Mouse (Mus musculus) heart, embryonic 14.5 days (tissue): ENCODE results near the gene Hoxd9. TPM values are rescaled to one million over a fixed set of nuclear protein-coding genes. Genes with fewer than 3 reads are reported as not detected.
A peak's percentile ranks its signal among the peaks of the same experiment; 100 is the strongest.

ENCODE experiments used
- ATAC-seq: fragments of 200-750 bp; cut with Nextera tagmentation; 2 replicates; pipeline ENCODE4 v1.8.0; 2017; ENCODE audit warnings: low read depth, moderate TSS enrichment; ENCODE audit not compliant: insufficient number of reproducible peaks, insufficient read depth, low FRiP score
- H3K27ac ChIP-seq, 2 experiments: fragments of 200-500 bp in 1 of 2; fragments of 300-500 bp in 1 of 2; sonication (generic) in 1 of 2; replicated peaks in 1 of 2; 2 replicates each; pipeline ENCODE4 v1.5.1; 2012 to 2014; ENCODE audit warnings: low read depth in 2 of 2, low read length in 2 of 2, control low read depth in 1 of 2, mild to moderate bottlenecking in 1 of 2, mixed read lengths in 1 of 2; ENCODE audit not compliant: control insufficient read depth in 1 of 2, insufficient read depth in 1 of 2
- H3K27me3 ChIP-seq: fragments of 300-500 bp; sonication (generic); 2 replicates; pipeline ENCODE4 v1.6.1; 2014; ENCODE audit warnings: mild to moderate bottlenecking, low read length, control low read depth; ENCODE audit not compliant: control insufficient read depth, insufficient read depth
- H3K36me3 ChIP-seq: fragments of 300-500 bp; sonication (generic); 2 replicates; pipeline ENCODE4 v1.6.1; 2014; ENCODE audit warnings: mild to moderate bottlenecking, control low read depth, low read length, mixed read lengths; ENCODE audit not compliant: control insufficient read depth, insufficient read depth
- H3K4me1 ChIP-seq, 2 experiments: fragments of 200-500 bp in 1 of 2; fragments of 300-500 bp in 1 of 2; sonication (generic) in 1 of 2; 2 replicates each; pipeline ENCODE4 v1.6.1; 2012 to 2014; ENCODE audit warnings: low read length in 2 of 2, control low read depth in 1 of 2, mixed read lengths in 1 of 2; ENCODE audit not compliant: control insufficient read depth in 2 of 2, insufficient read depth in 2 of 2
- H3K4me2 ChIP-seq: fragments of 300-500 bp; sonication (generic); 2 replicates; pipeline ENCODE4 v1.6.1; 2014; ENCODE audit warnings: mild to moderate bottlenecking, low read length
- H3K4me3 ChIP-seq, 2 experiments: fragments of 200-500 bp in 1 of 2; fragments of 300-500 bp in 1 of 2; sonication (generic) in 1 of 2; 2 replicates each; pipeline ENCODE4 v1.5.1; 2012 to 2014; ENCODE audit warnings: low read length in 2 of 2, mild to moderate bottlenecking in 2 of 2, control low read depth in 1 of 2, low read depth in 1 of 2, moderate library complexity in 1 of 2; ENCODE audit not compliant: control insufficient read depth in 1 of 2, insufficient read depth in 1 of 2
- H3K9ac ChIP-seq: fragments of 300-500 bp; sonication (generic); 2 replicates; pipeline ENCODE4 v1.6.1; 2014; ENCODE audit warnings: mild to moderate bottlenecking, low read length
- H3K9me3 ChIP-seq: fragments of 300-500 bp; sonication (generic); 2 replicates; pipeline ENCODE4 v1.6.1; 2016; ENCODE audit warnings: low read length, control low read depth; ENCODE audit not compliant: control insufficient read depth
- WGBS: fragments of 180-500 bp; shearing (Covaris S2); extraction: QIAGEN DNeasy Blood & Tissue Kit; methylation state at CpG from one replicate; pipeline ENCODE4 v1.1.7; 2014; 5-methylcytosine and 5-hydroxymethylcytosine counted together
- polyA plus RNA-seq: library from polyadenylated mRNA; unstranded; fragments of >200 nt; fragmentation: Nextera tagmentation; extraction: Ambion mirVana; gene quantifications from 2 replicates; pipeline ENCODE4 v1.2.1, GENCODE M21; 2014

Hoxd9 gene
- polyA plus RNA-seq, 1 experiment from 2014 or later: 0.22 TPM

DNA sequence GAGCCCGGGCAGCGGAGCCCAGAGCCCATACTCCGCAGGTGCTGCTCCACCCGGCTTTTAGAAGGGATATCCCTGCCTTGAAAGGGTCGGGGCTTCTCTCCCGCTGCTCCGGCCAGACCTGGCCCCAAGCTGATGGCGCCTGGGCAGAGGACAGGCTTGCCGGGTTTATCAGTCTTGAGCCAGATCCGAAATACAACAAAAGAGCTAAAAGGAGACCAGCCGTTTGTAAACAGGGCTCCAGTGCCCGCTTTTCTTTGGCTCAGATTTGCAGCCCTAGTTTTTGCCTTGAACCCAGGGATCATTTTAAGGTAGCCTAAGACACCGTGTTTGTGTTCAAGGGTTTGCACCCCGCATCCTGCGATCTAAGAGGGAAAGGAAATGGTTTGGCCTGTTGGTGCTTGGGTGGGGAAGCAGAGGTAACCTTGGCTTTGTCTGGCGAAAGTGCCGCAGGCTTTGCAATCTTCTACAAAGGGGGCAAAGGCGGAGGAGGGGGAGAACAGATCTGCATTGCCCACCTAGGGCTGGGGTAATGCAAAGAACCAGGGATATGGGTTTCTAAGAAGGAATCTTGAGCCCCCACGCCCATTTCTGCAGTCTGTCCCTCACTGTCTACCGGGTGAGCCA, 4.6 kb upstream of the Hoxd9 start:
- no peak overlapping the region for H3K27ac ChIP-seq
- no peaks in the 10 kb centered on the region for H3K36me3 ChIP-seq
- H3K27me3 ChIP-seq: peaks cover 99% of the 10 kb centered on the region
- no peak for ATAC-seq
- no peaks in the 10 kb centered on the region for H3K9me3 ChIP-seq
- H3K4me1 ChIP-seq: peaks cover 0 to 3% of the 10 kb centered on the region in 2 experiments; a peak in 2 of 4 replicates
- no peak overlapping the region for H3K9ac ChIP-seq
- no peak overlapping the region for H3K4me2 ChIP-seq
- 2% methylated on average over 19 of the region's 20 CpGs for WGBS
- H3K4me3 ChIP-seq: 0 out of 4 replicates have a peak overlapping the region, but pooled peaks of 1 of the 2 experiments have one; percentile 9

DNA sequence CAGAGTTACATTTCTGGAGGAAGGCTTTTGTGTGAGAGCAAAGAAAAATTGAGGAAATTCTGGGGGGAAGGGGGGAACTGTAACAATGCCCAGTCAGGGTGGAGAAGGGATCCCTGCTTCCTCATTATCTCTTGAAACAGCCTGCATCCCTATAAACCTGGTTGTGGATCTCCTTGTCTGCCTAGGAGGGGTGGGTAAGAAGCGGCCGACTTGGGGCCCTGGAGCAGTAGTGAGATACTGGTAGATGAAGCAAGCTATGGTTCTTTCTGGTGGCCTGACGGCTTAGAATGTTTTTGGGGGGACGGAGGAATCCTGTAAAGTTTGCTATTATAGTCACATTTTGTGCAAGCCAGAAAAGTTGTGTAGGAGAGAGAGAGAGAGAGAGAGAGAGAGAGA, 4.1 kb upstream of the Hoxd9 start:
- Histone ChIP-seq H3K4me3 (no peak overlapping the region), H3K4me2 (no peak overlapping the region), H3K9me3 (no peaks in the 10 kb centered on the region), H3K4me1 (peaks cover 0 to 7% of the 10 kb centered on the region in 2 experiments; a peak in 2 of 4 replicates), H3K36me3 (no peaks in the 10 kb centered on the region), H3K9ac (no peak overlapping the region), H3K27me3 (peaks cover 99% of the 10 kb centered on the region), H3K27ac (no peak overlapping the region)
- 12% methylated on average over 4 of the region's 4 CpGs for WGBS
- no peak for ATAC-seq

DNA sequence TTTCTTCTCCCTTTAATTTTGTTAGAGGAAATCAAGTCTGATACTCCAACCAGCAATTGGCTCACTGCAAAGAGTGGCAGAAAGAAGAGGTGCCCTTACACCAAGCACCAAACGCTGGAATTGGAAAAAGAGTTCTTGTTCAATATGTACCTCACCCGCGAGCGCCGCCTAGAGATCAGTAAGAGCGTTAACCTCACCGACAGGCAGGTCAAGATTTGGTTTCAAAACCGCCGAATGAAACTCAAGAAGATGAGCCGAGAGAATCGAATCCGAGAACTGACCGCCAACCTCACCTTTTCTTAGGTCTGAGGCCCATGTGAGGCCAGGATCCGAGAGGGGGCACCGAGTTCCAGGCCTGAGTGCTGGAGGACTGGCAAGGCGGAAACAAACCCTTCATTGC, 3.5 kb upstream of the Hoxd9 start:
- no peak overlapping the region for H3K4me3 ChIP-seq

DNA sequence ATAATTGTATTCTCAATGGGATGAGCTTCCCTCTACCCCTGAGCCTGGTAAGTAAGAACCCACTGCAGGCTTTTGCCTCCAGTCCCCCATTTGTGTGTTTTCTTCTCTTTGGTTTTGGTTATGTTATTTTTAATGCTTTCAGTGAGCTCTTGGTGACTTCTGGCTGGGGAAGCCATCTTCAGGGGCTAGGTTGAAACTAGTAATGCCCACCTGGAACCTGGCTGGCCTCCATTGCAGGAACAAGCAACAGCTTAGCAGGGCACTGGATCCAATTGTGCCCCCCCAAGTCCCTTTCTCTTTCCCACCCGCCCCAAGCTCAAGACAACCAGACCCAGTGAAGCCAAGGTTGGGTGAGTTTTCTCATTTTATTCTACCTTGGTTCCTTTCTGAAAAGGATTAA, 2.1 kb upstream of the Hoxd9 start:
- H3K36me3 ChIP-seq: no peaks in the 10 kb centered on the region
- WGBS: 4% methylated on average over 1 of the region's 1 CpGs
- H3K9ac ChIP-seq: no peak overlapping the region
- no peak overlapping the region for H3K4me3 ChIP-seq
- peaks cover 0 to 7% of the 10 kb centered on the region in 2 experiments; a peak in 2 of 4 replicates for H3K4me1 ChIP-seq
- ATAC-seq: no peak
- H3K9me3 ChIP-seq: no peaks in the 10 kb centered on the region
- H3K4me2 ChIP-seq: no peak overlapping the region
- peaks cover 100% of the 10 kb centered on the region for H3K27me3 ChIP-seq
- H3K27ac ChIP-seq: no peak overlapping the region

More for the DNA sequence above, 3.5 kb upstream of the Hoxd9 start:
- no peaks in the 10 kb centered on the region for H3K36me3 ChIP-seq
- H3K9ac ChIP-seq: no peak overlapping the region
- H3K4me2 ChIP-seq: no peak overlapping the region
- no peak overlapping the region for H3K27ac ChIP-seq
- H3K27me3 ChIP-seq: peaks cover 99% of the 10 kb centered on the region
- peaks cover 0 to 7% of the 10 kb centered on the region in 2 experiments; a peak in 2 of 4 replicates for H3K4me1 ChIP-seq
- no peak for ATAC-seq
- no peaks in the 10 kb centered on the region for H3K9me3 ChIP-seq
- WGBS: 3% methylated on average over 16 of the region's 16 CpGs

DNA sequence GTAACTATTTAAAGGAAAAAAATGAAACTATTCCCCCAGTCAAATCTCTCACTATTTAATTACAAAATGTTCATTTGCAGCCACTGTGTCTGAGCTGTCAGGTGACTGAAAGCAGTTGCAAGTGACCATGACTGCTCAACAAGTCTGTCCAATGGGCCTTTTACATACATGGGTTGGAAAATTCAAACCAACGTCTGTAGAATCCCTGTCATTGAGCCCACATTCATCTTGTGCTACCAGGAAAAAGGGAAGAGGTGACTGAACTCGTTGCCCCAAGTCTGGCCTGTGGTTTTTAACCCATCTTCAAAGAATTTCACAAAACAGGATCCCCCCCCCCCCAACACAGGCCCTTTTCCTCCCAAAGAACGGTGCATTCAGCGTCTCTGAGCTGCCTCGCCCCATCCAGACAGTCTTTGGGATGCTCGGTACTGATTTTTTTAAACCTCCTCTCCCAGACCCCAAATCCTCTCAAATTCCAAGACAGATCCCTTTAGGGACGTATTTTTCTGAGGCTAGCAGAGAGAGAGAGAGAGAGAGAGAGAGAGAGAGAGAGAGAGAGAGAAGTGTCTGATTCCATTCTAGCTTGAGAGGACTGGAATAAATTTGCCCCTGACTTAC, 1.6 kb upstream of the Hoxd9 start:
- ATAC-seq: no peak
- Histone ChIP-seq H3K36me3 (no peaks in the 10 kb centered on the region), H3K27me3 (peaks cover 100% of the 10 kb centered on the region), H3K9me3 (no peaks in the 10 kb centered on the region), H3K4me2 (no peak overlapping the region), H3K9ac (no peak overlapping the region), H3K27ac (no peak overlapping the region), H3K4me1 (peaks cover 0 to 7% of the 10 kb centered on the region in 2 experiments; a peak in 2 of 4 replicates), H3K4me3 (no peak overlapping the region)
- WGBS: 4% methylated on average over 7 of the region's 7 CpGs

DNA sequence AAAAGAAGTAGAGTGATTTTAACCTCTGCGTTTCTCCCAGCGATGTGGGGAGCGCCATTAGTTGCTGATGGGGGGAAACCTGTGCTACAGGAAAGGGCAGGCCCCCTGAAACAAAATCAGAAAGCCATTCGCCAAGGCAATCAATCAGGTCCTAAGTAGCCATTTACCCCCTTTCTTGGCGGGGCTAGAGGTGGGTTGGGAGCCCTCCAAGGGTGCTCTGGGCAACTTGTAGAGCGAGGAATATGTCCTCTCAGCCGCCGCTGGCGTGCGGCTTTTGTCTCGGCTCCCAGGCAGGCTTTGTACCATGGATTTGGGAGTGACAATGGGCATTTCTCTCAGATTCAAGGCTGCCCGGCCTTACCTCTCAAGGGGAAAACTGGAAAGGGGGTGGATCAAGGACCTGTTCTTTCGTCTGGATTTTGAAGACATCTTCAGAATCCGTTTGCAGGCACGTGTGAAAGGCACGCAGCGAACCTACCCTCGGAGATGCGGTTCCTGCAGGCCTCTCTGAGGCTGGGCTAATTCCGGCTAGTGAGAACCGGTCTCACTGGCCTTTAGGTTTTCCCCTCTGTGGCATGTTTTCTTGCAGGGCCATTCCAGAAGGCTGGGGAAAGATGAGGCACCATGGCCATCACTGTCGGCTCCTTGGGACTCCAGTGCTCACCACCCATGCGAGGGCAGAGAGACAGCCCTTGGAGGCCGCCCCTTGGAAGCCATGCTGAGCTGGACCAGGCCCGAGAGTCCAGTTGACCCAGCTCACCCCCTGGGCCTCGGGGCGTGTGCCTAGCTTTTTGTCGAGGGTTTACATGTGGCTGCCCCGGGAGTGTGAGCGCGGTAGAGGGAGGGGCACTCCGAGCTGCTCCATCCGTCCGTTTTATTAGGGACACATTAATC, 838 bp upstream of the Hoxd9 start:
- H3K4me1 ChIP-seq: peaks cover 0 to 7% of the 10 kb centered on the region in 2 experiments; a peak in 2 of 4 replicates
- no peak overlapping the region for H3K4me3 ChIP-seq
- peaks cover 100% of the 10 kb centered on the region for H3K27me3 ChIP-seq
- no peak overlapping the region for H3K27ac ChIP-seq
- WGBS: 3% methylated on average over 34 of the region's 34 CpGs
- ATAC-seq: no peak
- no peaks in the 10 kb centered on the region for H3K9me3 ChIP-seq
- no peak overlapping the region for H3K9ac ChIP-seq
- H3K36me3 ChIP-seq: no peaks in the 10 kb centered on the region
- H3K4me2 ChIP-seq: no peak overlapping the region

DNA sequence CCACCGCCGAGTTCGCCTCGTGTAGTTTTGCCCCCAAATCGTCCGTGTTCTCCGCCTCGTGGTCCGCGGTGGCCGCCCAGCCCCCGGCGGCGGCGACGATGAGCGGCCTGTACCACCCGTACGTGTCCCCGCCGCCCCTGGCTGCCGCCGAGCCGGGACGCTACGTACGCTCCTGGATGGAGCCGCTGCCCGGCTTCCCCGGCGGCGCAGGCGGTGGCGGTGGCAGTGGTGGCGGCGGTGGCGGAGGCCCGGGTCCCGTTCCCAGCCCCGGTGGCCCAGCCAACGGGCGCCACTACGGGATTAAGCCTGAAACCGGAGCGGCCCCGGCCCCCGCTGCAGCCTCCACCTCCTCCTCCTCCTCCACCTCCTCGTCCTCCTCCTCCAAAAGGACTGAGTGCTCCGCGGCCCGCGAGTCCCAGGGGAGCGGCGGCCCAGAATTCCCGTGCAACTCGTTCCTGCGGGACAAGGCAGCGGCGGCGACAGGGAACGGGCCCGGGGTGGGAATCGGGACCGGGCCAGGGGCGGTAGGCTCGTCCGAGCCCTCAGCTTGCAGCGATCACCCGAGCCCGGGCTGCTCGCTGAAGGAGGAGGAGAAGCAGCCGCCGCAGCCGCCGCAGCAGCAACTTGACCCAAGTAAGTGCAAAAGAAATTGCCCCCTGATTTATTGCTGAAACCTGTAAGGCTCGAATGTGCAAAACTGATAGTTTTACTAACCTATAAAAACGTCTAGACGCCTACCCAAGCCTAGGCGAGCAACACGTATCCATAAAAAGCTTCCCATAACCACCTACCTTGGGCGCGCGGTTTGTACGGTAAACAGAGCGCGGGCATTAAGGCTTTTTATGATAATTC, 900 bp downstream of the Hoxd9 start:
- Histone ChIP-seq H3K4me3 (peak overlapping the region; percentile 31 to 42), H3K4me1 (peaks cover 0 to 7% of the 10 kb centered on the region in 2 experiments; a peak in 2 of 4 replicates), H3K9ac (no peak overlapping the region), H3K9me3 (no peaks in the 10 kb centered on the region), H3K27me3 (peaks cover 99% of the 10 kb centered on the region), H3K27ac (no peak overlapping the region), H3K4me2 (peak overlapping the region; percentile 69), H3K36me3 (no peaks in the 10 kb centered on the region)
- WGBS: under 1% methylated on average over 77 of the region's 86 CpGs
- ATAC-seq: no peak
